Mouse (Mus musculus): ENCODE data around the gene Uso1. TPM values are rescaled to one million over a fixed set of nuclear protein-coding genes. Genes with fewer than 3 reads are reported as not detected.

The Uso1 gene
- polyA plus RNA-seq, 1 experiment from 2014 or later: 26.9 TPM

GRCm38 (mm10) chr5:92215308-92215707 is 77.6 kb downstream of the Uso1 start, which contains the start of gene U90926:
U90926 (minus strand) TSS chr5:92215408.
- no peak within 1 kb of the TSS for H3K9ac ChIP-seq (ENCODE audit: low read length)
- H3K36me3 ChIP-seq (ENCODE audit: control insufficient read depth, insufficient read depth, low read length): no peaks in the 10 kb centered on the region
- no peak within 1 kb of the TSS for H3K4me3 ChIP-seq (ENCODE audit: low read depth, low read length)
- H3K27ac ChIP-seq (ENCODE audit: low read depth, low read length): no peak within 1 kb of the TSS
- H3K4me1 ChIP-seq (ENCODE audit: control insufficient read depth, insufficient read depth, low read length): no peaks in the 10 kb centered on the region
- no peak for DNase-seq (ENCODE audit: low spot score)
- no peaks in the 10 kb centered on the region for H3K27me3 ChIP-seq (ENCODE audit: control insufficient read depth, insufficient read depth, low read length)
- no peak within 1 kb of the TSS for H3K4me2 ChIP-seq (ENCODE audit: low read depth)
- 90% methylated on average over 4 of the region's 4 CpGs for WGBS
- no peak for ATAC-seq (ENCODE audit: insufficient read depth, low FRiP score, low TSS enrichment)
- no peaks in the 10 kb centered on the region for H3K9me3 ChIP-seq (ENCODE audit: control insufficient read depth, low read length)

- no peaks in the 10 kb centered on the region for H3K27me3 ChIP-seq (ENCODE audit: control insufficient read depth, insufficient read depth, low read length)
- H3K4me1 ChIP-seq (ENCODE audit: control insufficient read depth, insufficient read depth, low read length): no peaks in the 10 kb centered on the region
- WGBS: 52% methylated on average over 17 of the region's 17 CpGs
- H3K4me2 ChIP-seq (ENCODE audit: low read depth): no peak overlapping the region
- H3K4me3 ChIP-seq (ENCODE audit: low read depth, low read length): no peak overlapping the region
- no peaks in the 10 kb centered on the region for H3K9me3 ChIP-seq (ENCODE audit: control insufficient read depth, low read length)
- no peak overlapping the region for H3K27ac ChIP-seq (ENCODE audit: low read depth, low read length)
- H3K9ac ChIP-seq (ENCODE audit: low read length): no peak overlapping the region
- DNase-seq (ENCODE audit: low spot score): no peak
- no peaks in the 10 kb centered on the region for H3K36me3 ChIP-seq (ENCODE audit: control insufficient read depth, insufficient read depth, low read length)
- no peak for ATAC-seq (ENCODE audit: insufficient read depth, low FRiP score, low TSS enrichment)
Measured at GRCm38 (mm10) chr5:92218915-92219793, 81.4 kb downstream of the Uso1 start.

DNA sequence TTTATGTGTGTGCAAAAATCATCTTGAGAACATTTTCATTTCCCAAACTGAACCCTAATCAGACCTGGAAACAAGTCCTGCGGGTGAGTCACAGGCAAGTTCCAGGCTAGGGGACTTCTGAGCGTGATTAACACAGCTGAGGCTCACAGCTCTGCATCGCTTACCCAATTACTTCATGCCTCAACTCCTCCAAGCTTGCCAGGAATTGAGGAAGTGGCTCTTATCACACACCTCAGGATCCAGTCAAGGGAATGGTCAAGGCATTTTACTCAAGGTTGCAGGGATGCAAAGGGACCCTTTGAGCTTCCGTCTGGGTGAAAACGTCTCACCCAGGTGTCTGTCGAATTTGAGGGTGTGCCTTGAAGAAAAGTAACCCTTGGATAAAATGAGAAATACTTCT is 82.1 kb downstream of the Uso1 start:
- no peaks in the 10 kb centered on the region for H3K4me1 ChIP-seq (ENCODE audit: control insufficient read depth, insufficient read depth, low read length)
- H3K27ac ChIP-seq (ENCODE audit: low read depth, low read length): no peak overlapping the region
- no peaks in the 10 kb centered on the region for H3K36me3 ChIP-seq (ENCODE audit: control insufficient read depth, insufficient read depth, low read length)
- H3K4me3 ChIP-seq (ENCODE audit: low read depth, low read length): no peak overlapping the region
- DNase-seq (ENCODE audit: low spot score): no peak
- no peak overlapping the region for H3K9ac ChIP-seq (ENCODE audit: low read length)
- 79% methylated on average over 6 of the region's 6 CpGs for WGBS
- H3K9me3 ChIP-seq (ENCODE audit: control insufficient read depth, low read length): no peaks in the 10 kb centered on the region
- no peaks in the 10 kb centered on the region for H3K27me3 ChIP-seq (ENCODE audit: control insufficient read depth, insufficient read depth, low read length)
- ATAC-seq (ENCODE audit: insufficient read depth, low FRiP score, low TSS enrichment): no peak
- no peak overlapping the region for H3K4me2 ChIP-seq (ENCODE audit: low read depth)

DNA sequence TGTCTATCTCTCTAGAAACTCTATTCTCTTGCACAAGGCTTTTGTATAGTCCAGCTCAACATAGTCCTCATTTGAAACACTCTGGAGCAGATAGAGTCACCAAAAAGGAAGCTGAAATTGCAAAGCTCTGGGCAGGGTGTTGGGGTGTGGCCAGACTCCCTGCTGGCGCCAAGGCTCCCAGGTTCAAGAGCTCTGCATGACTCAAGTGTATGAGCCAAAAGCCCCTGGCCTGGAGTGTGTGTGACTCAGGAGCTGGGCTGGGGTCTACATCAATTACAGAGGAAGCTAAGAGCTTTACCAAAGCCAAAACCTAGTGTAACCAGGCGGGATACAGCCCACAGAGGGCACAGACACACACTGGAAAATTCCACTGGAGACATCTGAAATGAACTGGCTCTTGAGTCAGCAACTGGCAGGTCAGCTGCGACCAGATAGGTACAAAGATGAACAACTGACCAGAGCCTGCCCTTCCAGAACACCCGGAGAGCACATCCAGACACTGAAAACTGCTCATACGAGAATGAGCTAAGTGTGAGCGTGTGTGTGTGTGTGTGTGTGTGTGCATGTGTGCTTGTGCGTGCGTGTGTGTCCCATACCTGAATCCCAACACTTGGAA is 82.7 kb downstream of the Uso1 start:
- no peak overlapping the region for H3K4me3 ChIP-seq (ENCODE audit: low read depth, low read length)
- H3K9ac ChIP-seq (ENCODE audit: low read length): no peak overlapping the region
- H3K27me3 ChIP-seq (ENCODE audit: control insufficient read depth, insufficient read depth, low read length): no peaks in the 10 kb centered on the region
- no peaks in the 10 kb centered on the region for H3K4me1 ChIP-seq (ENCODE audit: control insufficient read depth, insufficient read depth, low read length)
- no peak overlapping the region for H3K4me2 ChIP-seq (ENCODE audit: low read depth)
- H3K27ac ChIP-seq (ENCODE audit: low read depth, low read length): no peak overlapping the region
- H3K36me3 ChIP-seq (ENCODE audit: control insufficient read depth, insufficient read depth, low read length): no peaks in the 10 kb centered on the region
- H3K9me3 ChIP-seq (ENCODE audit: control insufficient read depth, low read length): no peaks in the 10 kb centered on the region
- no peak for DNase-seq (ENCODE audit: low spot score)
- 92% methylated on average over 8 of the region's 8 CpGs for WGBS
- ATAC-seq (ENCODE audit: insufficient read depth, low FRiP score, low TSS enrichment): no peak

DNA sequence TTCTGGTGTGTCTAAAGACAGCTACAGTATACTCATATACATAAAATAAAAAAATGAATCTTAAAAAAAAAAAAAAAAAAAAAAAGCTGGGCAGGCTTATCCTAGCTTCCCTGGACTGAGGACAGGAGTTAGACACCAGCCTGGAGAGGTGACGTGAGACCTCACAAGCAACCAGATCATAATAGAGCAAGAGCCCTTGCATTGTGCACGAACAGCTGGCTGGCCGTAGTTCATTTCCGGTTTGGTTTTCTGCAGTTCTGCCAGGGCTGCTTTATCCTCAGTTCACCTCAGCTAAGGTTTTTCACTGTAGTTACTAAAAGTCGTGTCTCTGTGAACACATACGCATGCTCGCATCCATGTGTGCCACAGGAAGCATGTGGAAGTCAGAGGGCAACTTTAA is 90.0 kb downstream of the Uso1 start:
- ATAC-seq (ENCODE audit: insufficient read depth, low FRiP score, low TSS enrichment) (no peak), DNase-seq (ENCODE audit: low spot score) (no peak)
- 89% methylated on average over 7 of the region's 7 CpGs for WGBS
- Histone ChIP-seq H3K27ac (ENCODE audit: low read depth, low read length) (no peak overlapping the region), H3K27me3 (ENCODE audit: control insufficient read depth, insufficient read depth, low read length) (no peaks in the 10 kb centered on the region), H3K36me3 (ENCODE audit: control insufficient read depth, insufficient read depth, low read length) (no peaks in the 10 kb centered on the region), H3K4me2 (ENCODE audit: low read depth) (no peak overlapping the region), H3K9ac (ENCODE audit: low read length) (no peak overlapping the region), H3K4me3 (ENCODE audit: low read depth, low read length) (no peak overlapping the region), H3K4me1 (ENCODE audit: control insufficient read depth, insufficient read depth, low read length) (no peaks in the 10 kb centered on the region), H3K9me3 (ENCODE audit: control insufficient read depth, low read length) (no peaks in the 10 kb centered on the region)

GRCm38 (mm10) chr5:92228776-92229175 is 91.0 kb downstream of the Uso1 start:
- H3K36me3 ChIP-seq (ENCODE audit: control insufficient read depth, insufficient read depth, low read length): no peaks in the 10 kb centered on the region
- no peaks in the 10 kb centered on the region for H3K9me3 ChIP-seq (ENCODE audit: control insufficient read depth, low read length)
- H3K4me2 ChIP-seq (ENCODE audit: low read depth): no peak overlapping the region
- ATAC-seq (ENCODE audit: insufficient read depth, low FRiP score, low TSS enrichment) (no peak), DNase-seq (ENCODE audit: low spot score) (no peak)
- H3K27ac ChIP-seq (ENCODE audit: low read depth, low read length): no peak overlapping the region
- H3K9ac ChIP-seq (ENCODE audit: low read length): no peak overlapping the region
- H3K4me3 ChIP-seq (ENCODE audit: low read depth, low read length): no peak overlapping the region
- 49% methylated on average over 10 of the region's 10 CpGs for WGBS
- H3K4me1 ChIP-seq (ENCODE audit: control insufficient read depth, insufficient read depth, low read length): no peaks in the 10 kb centered on the region
- H3K27me3 ChIP-seq (ENCODE audit: control insufficient read depth, insufficient read depth, low read length): no peaks in the 10 kb centered on the region

DNA sequence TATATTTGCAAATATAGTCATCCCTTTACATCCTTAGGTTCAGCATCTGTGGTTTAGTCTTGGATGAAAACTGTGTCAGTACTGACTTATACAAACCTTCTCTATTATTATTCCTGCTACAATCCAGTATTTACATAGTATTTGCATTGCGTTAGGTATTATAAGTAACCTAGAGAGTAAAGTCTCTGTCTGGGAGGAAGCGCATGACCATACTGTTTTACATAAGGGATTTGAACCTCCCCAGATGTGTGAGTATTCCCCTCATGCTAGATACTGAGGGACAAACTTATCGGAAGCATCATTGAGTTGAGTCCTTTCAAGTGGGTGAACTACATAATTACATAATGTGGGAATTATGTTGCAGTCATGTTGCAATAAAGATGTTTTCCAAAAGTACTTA is 91.8 kb downstream of the Uso1 start:
- no peak for DNase-seq (ENCODE audit: low spot score)

DNA sequence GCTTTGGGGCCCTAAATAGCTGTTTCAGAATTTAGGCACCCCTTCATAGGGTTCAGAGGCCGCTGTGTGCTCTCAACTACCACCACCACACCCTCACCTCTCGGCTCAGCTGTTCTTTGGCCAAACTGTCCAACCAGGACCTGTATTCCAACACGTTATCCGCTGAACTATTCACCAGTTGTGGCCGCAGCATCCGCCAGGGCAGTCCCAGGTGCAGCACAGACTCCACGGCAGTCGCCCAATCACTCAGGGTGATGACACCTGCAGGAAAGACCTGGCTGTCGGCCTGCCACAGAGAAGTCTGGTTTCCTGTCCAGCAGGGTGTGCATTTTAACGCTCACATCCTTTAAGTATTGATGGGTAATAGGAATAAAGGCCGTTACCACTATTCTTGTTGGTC is 92.6 kb downstream of the Uso1 start:
- Histone ChIP-seq H3K27ac (ENCODE audit: low read depth, low read length) (no peak overlapping the region), H3K4me1 (ENCODE audit: control insufficient read depth, insufficient read depth, low read length) (no peaks in the 10 kb centered on the region), H3K9me3 (ENCODE audit: control insufficient read depth, low read length) (no peaks in the 10 kb centered on the region), H3K9ac (ENCODE audit: low read length) (no peak overlapping the region), H3K4me2 (ENCODE audit: low read depth) (no peak overlapping the region), H3K36me3 (ENCODE audit: control insufficient read depth, insufficient read depth, low read length) (no peaks in the 10 kb centered on the region), H3K4me3 (ENCODE audit: low read depth, low read length) (no peak overlapping the region), H3K27me3 (ENCODE audit: control insufficient read depth, insufficient read depth, low read length) (no peaks in the 10 kb centered on the region)
- WGBS: 85% methylated on average over 11 of the region's 11 CpGs
- ATAC-seq (ENCODE audit: insufficient read depth, low FRiP score, low TSS enrichment) (no peak), DNase-seq (ENCODE audit: low spot score) (no peak)

More for the DNA sequence above, 91.8 kb downstream of the Uso1 start:
- Histone ChIP-seq H3K4me2 (ENCODE audit: low read depth) (no peak overlapping the region), H3K36me3 (ENCODE audit: control insufficient read depth, insufficient read depth, low read length) (no peaks in the 10 kb centered on the region), H3K4me1 (ENCODE audit: control insufficient read depth, insufficient read depth, low read length) (no peaks in the 10 kb centered on the region), H3K9me3 (ENCODE audit: control insufficient read depth, low read length) (no peaks in the 10 kb centered on the region), H3K9ac (ENCODE audit: low read length) (no peak overlapping the region), H3K27ac (ENCODE audit: low read depth, low read length) (no peak overlapping the region), H3K4me3 (ENCODE audit: low read depth, low read length) (no peak overlapping the region), H3K27me3 (ENCODE audit: control insufficient read depth, insufficient read depth, low read length) (no peaks in the 10 kb centered on the region)
- WGBS: 96% methylated on average over 3 of the region's 3 CpGs
- ATAC-seq (ENCODE audit: insufficient read depth, low FRiP score, low TSS enrichment): no peak

- Histone ChIP-seq H3K36me3 (ENCODE audit: control insufficient read depth, insufficient read depth, low read length) (no peaks in the 10 kb centered on the region), H3K4me2 (ENCODE audit: low read depth) (no peak overlapping the region), H3K27me3 (ENCODE audit: control insufficient read depth, insufficient read depth, low read length) (no peaks in the 10 kb centered on the region), H3K9me3 (ENCODE audit: control insufficient read depth, low read length) (no peaks in the 10 kb centered on the region), H3K27ac (ENCODE audit: low read depth, low read length) (no peak overlapping the region), H3K4me1 (ENCODE audit: control insufficient read depth, insufficient read depth, low read length) (no peaks in the 10 kb centered on the region), H3K4me3 (ENCODE audit: low read depth, low read length) (no peak overlapping the region), H3K9ac (ENCODE audit: low read length) (no peak overlapping the region)
- WGBS: 90% methylated on average over 10 of the region's 10 CpGs
- ATAC-seq (ENCODE audit: insufficient read depth, low FRiP score, low TSS enrichment): no peak
- DNase-seq (ENCODE audit: low spot score): no peak
Measured at GRCm38 (mm10) chr5:92231836-92232235, 94.1 kb downstream of the Uso1 start.

Data from neural tube, embryonic 11.5 days (tissue).